Mouse (Mus musculus): Measurements from ENCODE around the gene Cend1. TPM values are rescaled to one million over a fixed set of nuclear protein-coding genes. Genes with fewer than 3 reads are reported as not detected.
A peak's percentile ranks its signal among the peaks of the same experiment; 100 is the strongest.

Cend1 gene
- polyA plus RNA-seq, 1 experiment from 2014 or later: 3.3 TPM

GRCm38 (mm10) chr7:141387807-141388486, 41.3 kb downstream of the Cend1 start:
- H3K27me3 ChIP-seq (replicated peaks; ENCODE audit: control insufficient read depth, insufficient read depth, low read length): no peaks in the 10 kb centered on the region
- ATAC-seq: no peak
- TF ChIP-seq CTCF (IDR thresholded peaks at IDR 0.05; ENCODE audit: low read depth): no peak
- H3K9me3 ChIP-seq (ENCODE audit: control insufficient read depth): no peaks in the 10 kb centered on the region
- H3K4me1 ChIP-seq (replicated peaks; ENCODE audit: control insufficient read depth, insufficient read depth, low read length): peaks cover 3% of the 10 kb centered on the region
- 51% methylated on average over 2 of the region's 2 CpGs for WGBS
- H3K9ac ChIP-seq (ENCODE audit: low read depth, low read length): no peak overlapping the region
- no peak overlapping the region for H3K4me2 ChIP-seq (replicated peaks; ENCODE audit: low read depth)
- no peaks in the 10 kb centered on the region for H3K36me3 ChIP-seq (ENCODE audit: control insufficient read depth, insufficient read depth)
- no peak overlapping the region for H3K4me3 ChIP-seq (ENCODE audit: low read depth, low read length)
- peak overlapping the region; percentile 97 for H3K27ac ChIP-seq (ENCODE audit: low read depth, low read length)

- no peaks in the 10 kb centered on the region for H3K27me3 ChIP-seq (replicated peaks; ENCODE audit: control insufficient read depth, insufficient read depth, low read length)
- 74% methylated on average over 4 of the region's 4 CpGs for WGBS
- ATAC-seq: no peak
- H3K9ac ChIP-seq (ENCODE audit: low read depth, low read length): no peak overlapping the region
- H3K4me1 ChIP-seq (replicated peaks; ENCODE audit: control insufficient read depth, insufficient read depth, low read length): no peaks in the 10 kb centered on the region; the same call in 1 of the 2 replicates
- H3K4me2 ChIP-seq (replicated peaks; ENCODE audit: low read depth): no peak overlapping the region
- no peaks in the 10 kb centered on the region for H3K36me3 ChIP-seq (ENCODE audit: control insufficient read depth, insufficient read depth)
- no peak overlapping the region for H3K4me3 ChIP-seq (ENCODE audit: low read depth, low read length)
- no peaks in the 10 kb centered on the region for H3K9me3 ChIP-seq (ENCODE audit: control insufficient read depth)
- no peak overlapping the region for H3K27ac ChIP-seq (ENCODE audit: low read depth, low read length)
- no peak for TF ChIP-seq CTCF (IDR thresholded peaks at IDR 0.05; ENCODE audit: low read depth)
These were observed 48.0 kb downstream of the Cend1 start for GRCm38 (mm10) chr7:141381068-141381835.

GRCm38 (mm10) chr7:141379584-141379983, 49.7 kb downstream of the Cend1 start:
- Histone ChIP-seq H3K27ac (ENCODE audit: low read depth, low read length) (no peak overlapping the region), H3K9ac (ENCODE audit: low read depth, low read length) (no peak overlapping the region), H3K9me3 (ENCODE audit: control insufficient read depth) (no peaks in the 10 kb centered on the region), H3K4me1 (replicated peaks; ENCODE audit: control insufficient read depth, insufficient read depth, low read length) (no peaks in the 10 kb centered on the region; the same call in 1 of the 2 replicates), H3K4me2 (replicated peaks; ENCODE audit: low read depth) (no peak overlapping the region), H3K36me3 (ENCODE audit: control insufficient read depth, insufficient read depth) (no peaks in the 10 kb centered on the region), H3K27me3 (replicated peaks; ENCODE audit: control insufficient read depth, insufficient read depth, low read length) (no peaks in the 10 kb centered on the region), H3K4me3 (ENCODE audit: low read depth, low read length) (no peak overlapping the region)
- peak; percentile 26; the same call in 1 of the 2 replicates for TF ChIP-seq CTCF (IDR thresholded peaks at IDR 0.05; ENCODE audit: low read depth)
- WGBS: 24% methylated on average over 4 of the region's 4 CpGs
- peak; percentile 71 for ATAC-seq

Other genes starting within 250 kb of the Cend1 start
- 71.8 and 72.3 TPM in 2 replicates for gene Hras, start 235.5 kb downstream of the Cend1 start, polyA plus RNA-seq (2015; fragmentation: Nextera tagmentation; extraction: Ambion mirVana)
- 3.2 and 3.7 TPM in 2 replicates for gene Lrrc56, start 235.3 kb downstream of the Cend1 start, polyA plus RNA-seq (2015; fragmentation: Nextera tagmentation; extraction: Ambion mirVana)
- 2.7 and 3.4 TPM in 2 replicates for gene Lmntd2, start 215.4 kb downstream of the Cend1 start, polyA plus RNA-seq (2015; fragmentation: Nextera tagmentation; extraction: Ambion mirVana)
- 47.6 and 52.7 TPM in 2 replicates for gene Rassf7, start 213.6 kb downstream of the Cend1 start, polyA plus RNA-seq (2015; fragmentation: Nextera tagmentation; extraction: Ambion mirVana)
- gene Phrf1, start 200.7 kb downstream of the Cend1 start, polyA plus RNA-seq (2015; fragmentation: Nextera tagmentation; extraction: Ambion mirVana): 24.7 and 27.8 TPM in 2 replicates
- gene Irf7, start 163.0 kb downstream of the Cend1 start, polyA plus RNA-seq (2015; fragmentation: Nextera tagmentation; extraction: Ambion mirVana): 120 and 124 TPM in 2 replicates
- gene Cdhr5, start 152.7 kb downstream of the Cend1 start, polyA plus RNA-seq (2015; fragmentation: Nextera tagmentation; extraction: Ambion mirVana): 914 and 971 TPM in 2 replicates
- gene Sct, start 150.4 kb downstream of the Cend1 start, polyA plus RNA-seq (2015; fragmentation: Nextera tagmentation; extraction: Ambion mirVana): 348 and 368 TPM in 2 replicates
- 0.33 and 0.38 TPM in 2 replicates for gene Drd4, start 137.5 kb downstream of the Cend1 start, polyA plus RNA-seq (2015; fragmentation: Nextera tagmentation; extraction: Ambion mirVana)
- gene Deaf1, start 101.8 kb downstream of the Cend1 start, polyA plus RNA-seq (2015; fragmentation: Nextera tagmentation; extraction: Ambion mirVana): 52.8 and 55.7 TPM in 2 replicates
- 21.8 and 23.3 TPM in 2 replicates for gene Tmem80, start 101.8 kb downstream of the Cend1 start, polyA plus RNA-seq (2015; fragmentation: Nextera tagmentation; extraction: Ambion mirVana)
- gene Eps8l2, start 90.6 kb downstream of the Cend1 start, polyA plus RNA-seq (2015; fragmentation: Nextera tagmentation; extraction: Ambion mirVana): 234 and 248 TPM in 2 replicates
- 706 and 711 TPM in 2 replicates for gene Taldo1, start 37.3 kb downstream of the Cend1 start, polyA plus RNA-seq (2015; fragmentation: Nextera tagmentation; extraction: Ambion mirVana)
- 34.3 and 37.1 TPM in 2 replicates for gene Gatd1, start 15.4 kb downstream of the Cend1 start, polyA plus RNA-seq (2015; fragmentation: Nextera tagmentation; extraction: Ambion mirVana)
- gene Slc25a22, start 8.4 kb upstream of the Cend1 start, polyA plus RNA-seq (2015; fragmentation: Nextera tagmentation; extraction: Ambion mirVana): 65.8 and 67.7 TPM in 2 replicates
- 1.4 and 1.6 TPM in 2 replicates for gene Pidd1, start 14.5 kb upstream of the Cend1 start, polyA plus RNA-seq (2015; fragmentation: Nextera tagmentation; extraction: Ambion mirVana)
- gene Rplp2, start 17.9 kb upstream of the Cend1 start, polyA plus RNA-seq (2015; fragmentation: Nextera tagmentation; extraction: Ambion mirVana): 968 and 992 TPM in 2 replicates
- 75.5 and 79.4 TPM in 2 replicates for gene Pnpla2, start 25.7 kb upstream of the Cend1 start, polyA plus RNA-seq (2015; fragmentation: Nextera tagmentation; extraction: Ambion mirVana)
- 12.6 and 12.7 TPM in 2 replicates for gene Cracr2b, start 31.6 kb upstream of the Cend1 start, polyA plus RNA-seq (2015; fragmentation: Nextera tagmentation; extraction: Ambion mirVana)
- 27.6 and 29.3 TPM in 2 replicates for gene Cd151, start 37.9 kb upstream of the Cend1 start, polyA plus RNA-seq (2015; fragmentation: Nextera tagmentation; extraction: Ambion mirVana)
- gene Polr2l, start 45.6 kb upstream of the Cend1 start, polyA plus RNA-seq (2015; fragmentation: Nextera tagmentation; extraction: Ambion mirVana): 36.8 and 37.9 TPM in 2 replicates
- 39.7 and 40.1 TPM in 2 replicates for gene Tspan4, start 45.7 kb upstream of the Cend1 start, polyA plus RNA-seq (2015; fragmentation: Nextera tagmentation; extraction: Ambion mirVana)
- 20.5 and 23.8 TPM in 2 replicates for gene Chid1, start 110.4 kb upstream of the Cend1 start, polyA plus RNA-seq (2015; fragmentation: Nextera tagmentation; extraction: Ambion mirVana)
- 69.7 and 76.6 TPM in 2 replicates for gene Ap2a2, start 132.7 kb upstream of the Cend1 start, polyA plus RNA-seq (2015; fragmentation: Nextera tagmentation; extraction: Ambion mirVana)
- 8.9 and 9.8 TPM in 2 replicates for gene Muc6, start 225.8 kb upstream of the Cend1 start, polyA plus RNA-seq (2015; fragmentation: Nextera tagmentation; extraction: Ambion mirVana)